Mouse (Mus musculus) G1E-ER4 (cell line): ENCODE measurements around the gene Olfr503. TPM values are rescaled to one million over a fixed set of nuclear protein-coding genes. Genes with fewer than 3 reads are reported as not detected.
"Not testable (repeated sequence)": the region's sequence is repeated elsewhere in the genome, so short reads cannot be mapped to it uniquely, and the experiment has no call there.

Experiments used
- GATA1 ChIP-seq: IDR thresholded peaks from one replicate; pipeline ENCODE4 v1.8.0; 2012; ENCODE audit warnings: low read length, inconsistent platforms
- polyA plus RNA-seq: library from polyadenylated mRNA; stranded (reverse); fragments of >175 nt; gene quantifications from 2 replicates; pipeline ENCODE4 v1.2.3, GENCODE M21; 2012

Olfr503 gene
- polyA plus RNA-seq: not detected in 2 replicates

DNA sequence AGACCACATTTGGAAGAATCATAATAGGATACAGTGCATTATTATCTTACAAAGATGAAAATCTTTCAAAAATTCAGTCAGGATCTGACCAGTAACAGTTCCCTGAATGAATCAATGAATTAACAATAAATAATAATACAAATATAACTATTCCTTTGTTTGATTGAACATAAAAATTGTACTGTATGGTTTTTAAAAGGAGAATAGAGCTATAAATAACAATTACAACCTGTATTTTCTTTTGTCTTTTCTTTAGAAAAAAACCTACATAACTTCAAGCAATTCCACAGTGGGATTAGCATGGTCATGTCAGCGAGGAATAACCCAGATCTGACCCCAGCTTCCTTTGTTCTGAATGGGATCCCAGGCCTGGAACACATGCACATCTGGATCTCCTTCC lies at the start of gene Olfr503:
TSS of gene Olfr503 (plus strand) at position 301 of the 400 bp plus-strand sequence.
- TF ChIP-seq GATA1: not testable (repeated sequence)

DNA sequence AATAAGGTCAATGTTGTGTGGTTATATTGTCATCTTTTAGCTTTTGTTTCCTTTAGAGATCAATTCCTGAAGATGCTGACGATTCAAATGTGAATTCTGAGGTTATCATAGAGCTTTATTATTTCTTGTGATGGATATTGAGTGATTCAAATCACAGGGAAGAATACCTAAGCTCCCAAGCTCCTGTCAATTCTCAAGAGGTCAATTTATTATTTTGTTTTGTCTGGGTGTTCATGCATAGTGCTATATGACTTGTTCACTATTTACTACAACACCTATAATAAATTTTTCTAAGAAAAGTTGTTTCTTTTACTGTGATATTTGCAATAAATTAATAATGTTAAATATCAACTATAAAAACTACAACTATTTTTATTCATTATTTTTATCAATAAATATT lies 19.4 kb upstream of the Olfr503 start, which contains the start of gene Olfr502:
TSS of gene Olfr502 (minus strand) at position 101 of the 400 bp plus-strand sequence.
- no peak for TF ChIP-seq GATA1

GRCm38 (mm10) chr7:108542416-108542815 lies 1.9 kb upstream of the Olfr503 start:
- no peak for TF ChIP-seq GATA1

DNA sequence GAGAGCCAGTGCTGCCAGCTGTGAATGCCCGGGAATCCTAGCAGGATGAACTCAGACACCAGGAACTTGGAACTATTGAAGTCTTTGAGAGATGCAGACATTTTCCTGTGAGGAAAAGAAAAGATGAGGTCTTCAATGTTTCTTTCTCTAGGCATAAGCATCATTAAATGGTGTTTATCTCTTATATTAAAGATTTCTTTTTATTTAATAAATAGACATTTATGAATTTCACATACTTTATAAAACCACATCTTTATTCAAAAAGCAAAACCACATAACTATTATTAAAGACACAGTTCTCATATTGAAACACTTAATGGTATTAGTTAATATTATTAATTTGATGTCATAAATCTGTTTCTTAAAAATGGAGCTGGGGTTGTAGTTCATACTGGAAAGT lies 21.4 kb downstream of the Olfr503 start, which contains the start of gene Olfr504:
TSS of gene Olfr504 (minus strand) at position 101 of the 400 bp plus-strand sequence.
- no peak for TF ChIP-seq GATA1

GRCm38 (mm10) chr7:108589797-108590196 lies 45.5 kb downstream of the Olfr503 start:
- TF ChIP-seq GATA1: no peak

Other genes with a start within 250 kb of the Olfr503 start
- not detected in 2 replicates for gene Olfr491, start 231.1 kb upstream of the Olfr503 start, polyA plus RNA-seq
- gene Olfr492, start 220.9 kb upstream of the Olfr503 start, polyA plus RNA-seq: not detected in 2 replicates
- gene Olfr493, start 197.5 kb upstream of the Olfr503 start, polyA plus RNA-seq: not detected in 2 replicates
- gene Olfr494, start 179.2 kb upstream of the Olfr503 start, polyA plus RNA-seq: not detected in 2 replicates
- gene Olfr495, start 151.4 kb upstream of the Olfr503 start, polyA plus RNA-seq: not detected in 2 replicates
- gene Olfr497, start 124.1 kb upstream of the Olfr503 start, polyA plus RNA-seq: not detected in 2 replicates
- not detected in 2 replicates for gene Olfr498, start 79.2 kb upstream of the Olfr503 start, polyA plus RNA-seq
- gene Olfr502, start 19.5 kb upstream of the Olfr503 start, polyA plus RNA-seq: not detected in 2 replicates
- gene Olfr504, start 21.3 kb downstream of the Olfr503 start, polyA plus RNA-seq: not detected in 2 replicates
- not detected in 2 replicates for gene Olfr506, start 66.3 kb downstream of the Olfr503 start, polyA plus RNA-seq
- not detected in 2 replicates for gene Olfr507, start 77.3 kb downstream of the Olfr503 start, polyA plus RNA-seq
- gene Olfr508, start 85.5 kb downstream of the Olfr503 start, polyA plus RNA-seq: not detected in 2 replicates
- not detected in 2 replicates for gene Olfr509, start 107.4 kb downstream of the Olfr503 start, polyA plus RNA-seq
- not detected in 2 replicates for gene Olfr510, start 121.9 kb downstream of the Olfr503 start, polyA plus RNA-seq
- not detected in 2 replicates for gene Olfr512, start 168.8 kb downstream of the Olfr503 start, polyA plus RNA-seq
- not detected in 2 replicates for gene Olfr513, start 206.4 kb downstream of the Olfr503 start, polyA plus RNA-seq